Mouse (Mus musculus): ENCODE measurements at regions not wholly inside any gene's neighbourhood (a gene's known extent, or its start where the extent isn't known, plus 50 kb on each side); places are given as distances from the start of the nearest gene placed in this dataset.

DNA sequence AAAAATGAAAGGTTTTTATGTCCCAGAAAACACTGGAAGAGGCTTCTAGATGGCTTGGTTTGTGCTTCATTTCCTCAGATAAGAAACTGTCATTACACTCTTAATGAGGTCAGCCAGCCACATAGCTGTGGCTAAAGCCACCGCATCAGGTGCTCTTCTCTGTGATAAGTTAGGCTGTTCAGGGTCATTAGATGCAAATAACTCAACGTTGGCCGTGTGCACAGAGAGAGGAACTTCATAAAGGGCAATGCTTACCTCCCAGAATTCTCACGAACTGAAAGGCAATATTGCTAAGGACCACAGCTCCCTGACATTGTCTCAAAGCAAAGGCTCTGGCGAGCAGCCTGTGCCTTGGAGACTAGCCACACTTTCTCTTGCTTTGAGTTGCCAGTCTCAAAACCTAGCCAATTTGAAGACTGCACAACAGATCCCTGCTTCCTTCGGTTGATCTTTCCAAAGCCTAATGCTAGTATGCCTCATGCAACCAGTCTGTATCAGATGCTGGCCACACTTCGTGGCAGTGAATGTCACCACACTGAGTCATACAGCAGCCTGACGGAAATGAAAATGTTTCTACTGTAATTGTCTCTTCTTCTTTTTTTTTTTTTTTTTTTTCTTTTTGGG lies 110.8 kb downstream of the Basp1 start:
- Histone ChIP-seq H3K4me1 (ENCODE audit: control insufficient read depth in 1 of 2, insufficient read depth in 2 of 2) (peaks cover 0 to 30% of the 10 kb centered on the region in 2 experiments; a peak in 2 of 4 replicates), H3K27me3 (replicated peaks) (no peaks in the 10 kb centered on the region), H3K9me3 (replicated peaks; ENCODE audit: low read length) (no peaks in the 10 kb centered on the region), H3K79me2 (replicated peaks; ENCODE audit: control insufficient read depth, extremely low read depth, insufficient read depth, poor library complexity, severe bottlenecking) (no peaks in the 10 kb centered on the region), H3K4me2 (ENCODE audit: insufficient read depth, low read depth, poor library complexity, severe bottlenecking) (peak overlapping the region; percentile 44; the same call in 1 of the 2 replicates), H3K9ac (ENCODE audit: insufficient read depth, low read depth) (no peak overlapping the region), H3K27ac (ENCODE audit: insufficient read depth, low read depth) (no peak overlapping the region), H3K36me3 (replicated peaks in 1 of 2; ENCODE audit: control insufficient read depth in 1 of 2, insufficient read depth in 1 of 2, low read length in 1 of 2) (no peaks in the 10 kb centered on the region), H3K4me3 (replicated peaks in 1 of 3; ENCODE audit: low read depth in 2 of 3, low read length in 2 of 3, poor library complexity in 1 of 3) (no peak overlapping the region)
- DNase-seq (ENCODE audit: extremely low read depth), result peak; percentile 89
- in situ Hi-C loops (cut with MboI; ENCODE audit: low pct_ligation_motif_present, low pct_unique_long_range_greater_than_20kb, low sequenced_read_pairs) (no loop called here), dilution Hi-C loops (cut with MboI; ENCODE audit: extremely low pct_ligation_motif_present, extremely low pct_unique_long_range_greater_than_20kb, low sequenced_read_pairs) (no loop called here)
- TF ChIP-seq USF2 (conservative IDR thresholded peaks at IDR 0.05; ENCODE audit: low read depth, low read length) (no peak), MAX (IDR thresholded peaks at IDR 0.05; ENCODE audit: low read length) (peak; percentile 43; the same call in 1 of the 2 replicates), JUND (conservative IDR thresholded peaks at IDR 0.05; ENCODE audit: low read depth, low read length) (no peak), EP300 (IDR thresholded peaks at IDR 0.05; ENCODE audit: low read length) (peak; percentile 56), SMC3 (IDR thresholded peaks at IDR 0.05; ENCODE audit: low read depth, low read length) (no peak), MAFK (IDR thresholded peaks at IDR 0.05; ENCODE audit: insufficient replicate concordance, low read length) (0 out of 2 replicates have a peak, but pooled peaks have one; percentile 41), BHLHE40 (IDR thresholded peaks at IDR 0.05; ENCODE audit: low read depth, low read length) (peak; percentile 67), JUN (IDR thresholded peaks at IDR 0.05; ENCODE audit: insufficient read depth, low read depth, low read length) (no peak), CHD2 (IDR thresholded peaks at IDR 0.05; ENCODE audit: low read length) (no peak), ETS1 (conservative IDR thresholded peaks at IDR 0.05; ENCODE audit: low read depth, low read length) (peak; percentile 57), SIN3A (IDR thresholded peaks at IDR 0.05; ENCODE audit: low read length) (no peak), MYC (IDR thresholded peaks at IDR 0.05; ENCODE audit: low read depth, low read length) (no peak), IRF4 (IDR thresholded peaks at IDR 0.05; ENCODE audit: low read depth, low read length) (peak; percentile 25; the same call in 1 of the 2 replicates), GABPA (IDR thresholded peaks at IDR 0.05; ENCODE audit: insufficient replicate concordance, low read depth, low read length) (no peak), CHD1 (IDR thresholded peaks at IDR 0.05; ENCODE audit: low read depth, low read length) (no peak), ZMIZ1 (IDR thresholded peaks at IDR 0.05; ENCODE audit: low read depth, low read length) (no peak), TCF12 (IDR thresholded peaks at IDR 0.05; ENCODE audit: low read depth, low read length) (0 out of 2 replicates have a peak, but pooled peaks have one; percentile 26), MEF2A (IDR thresholded peaks at IDR 0.05; ENCODE audit: borderline replicate concordance, low read depth, low read length) (no peak)

- no peak for TF ChIP-seq HCFC1 (IDR thresholded peaks at IDR 0.05; ENCODE audit: low read depth, low read length)
- TF ChIP-seq MAFK (IDR thresholded peaks at IDR 0.05; ENCODE audit: insufficient replicate concordance, low read length), result peak; percentile 57; the same call in 1 of the 2 replicates
- no peak for TF ChIP-seq JUN (IDR thresholded peaks at IDR 0.05; ENCODE audit: insufficient read depth, low read depth, low read length)
- 0 out of 2 replicates have a peak, but pooled peaks have one; percentile 6 for TF ChIP-seq MAX (IDR thresholded peaks at IDR 0.05; ENCODE audit: low read length)
- TF ChIP-seq ETS1 (conservative IDR thresholded peaks at IDR 0.05; ENCODE audit: low read depth, low read length), result no peak
- H3K79me2 ChIP-seq (replicated peaks; ENCODE audit: control insufficient read depth, extremely low read depth, insufficient read depth, poor library complexity, severe bottlenecking), result no peaks in the 10 kb centered on the region
- no peak overlapping the region for H3K9ac ChIP-seq (ENCODE audit: insufficient read depth, low read depth)
- no peaks in the 10 kb centered on the region for H3K9me3 ChIP-seq (replicated peaks; ENCODE audit: low read length)
- no peak overlapping the region for H3K4me3 ChIP-seq (replicated peaks in 1 of 3; ENCODE audit: low read depth in 2 of 3, low read length in 2 of 3, poor library complexity in 1 of 3)
- no peaks in the 10 kb centered on the region for H3K27me3 ChIP-seq (replicated peaks)
- peak; percentile 73 for DNase-seq (ENCODE audit: extremely low read depth)
- dilution Hi-C loops (cut with MboI; ENCODE audit: extremely low pct_ligation_motif_present, extremely low pct_unique_long_range_greater_than_20kb, low sequenced_read_pairs) (no loop called here), in situ Hi-C loops (cut with MboI; ENCODE audit: low pct_ligation_motif_present, low pct_unique_long_range_greater_than_20kb, low sequenced_read_pairs) (no loop called here)
- H3K36me3 ChIP-seq (replicated peaks in 1 of 2; ENCODE audit: control insufficient read depth in 1 of 2, insufficient read depth in 1 of 2, low read length in 1 of 2), result no peaks in the 10 kb centered on the region
- H3K4me2 ChIP-seq (ENCODE audit: insufficient read depth, low read depth, poor library complexity, severe bottlenecking), result no peak overlapping the region
- H3K4me1 ChIP-seq (ENCODE audit: control insufficient read depth in 1 of 2, insufficient read depth in 2 of 2), result peaks cover 0 to 30% of the 10 kb centered on the region in 2 experiments; a peak in 2 of 4 replicates
- no peak overlapping the region for H3K27ac ChIP-seq (ENCODE audit: insufficient read depth, low read depth)
Observed at GRCm38 (mm10) chr15:25301810-25302209, 111.8 kb downstream of the Basp1 start.

Data from CH12.LX (cell line).